Comparison of ENCODE assay signal across 9 mouse cellular contexts in the genomic region with DNA sequence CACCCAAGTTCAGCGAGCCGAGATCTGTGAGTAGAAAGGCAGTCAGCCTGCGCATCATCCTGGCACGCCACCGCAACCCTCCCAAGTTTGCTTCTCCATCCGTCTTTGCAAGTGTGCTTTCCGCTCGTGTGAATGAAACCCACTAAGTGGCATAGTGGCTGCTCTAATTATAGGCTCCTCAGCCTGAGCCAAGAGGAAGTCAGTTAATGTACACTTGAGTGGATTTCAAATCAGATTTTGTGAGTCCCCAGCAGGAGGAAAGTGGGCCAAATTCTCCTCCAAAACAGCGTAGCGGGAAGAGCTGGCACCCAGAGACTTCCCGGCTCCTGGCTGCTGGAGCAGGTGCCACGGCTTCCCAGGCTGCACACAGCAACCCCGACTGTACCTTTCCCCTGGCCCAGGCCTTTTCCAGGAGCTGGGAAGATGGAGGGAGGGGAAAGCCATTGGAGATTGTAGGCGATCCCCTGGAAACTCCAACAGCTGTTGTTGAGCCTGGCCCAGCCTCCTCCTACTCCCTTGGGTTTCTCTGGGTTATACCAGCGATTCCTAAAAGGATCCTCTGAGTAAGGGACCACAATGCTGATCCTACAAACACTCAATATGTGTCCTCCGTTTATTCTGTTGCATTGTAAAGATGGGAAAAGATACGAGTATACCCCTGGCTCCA.
DNase-seq lines count a peak whose midpoint lies in the region; TF ChIP-seq lines count a peak whose summit lies in the region.
"Had no signal": no experiment of that assay in that cellular context is flagged by ENCODE, and none has a peak within 500 bp of the region (broad histone marks: within the 10 kb centered on the region; RNA-seq: fewer than 3 reads in every experiment).

No protein-coding gene starts in this region.

- H3K27ac ChIP-seq in layer of hippocampus, adult 2 months = no peak overlapping the region

- peak; percentile 17 for TF ChIP-seq CTCF in layer of hippocampus, adult 2 months (conservative IDR thresholded peaks at IDR 0.05)

- DNase-seq in cerebellum, adult 18-20 months = peak; percentile 41 to 47
- DNase-seq in cerebellum, postnatal 25 days = peak; percentile 65 to 66
- DNase-seq in layer of hippocampus, adult 2 months (ENCODE audit: low spot score in 2 of 2) = peak; percentile 36 to 44
- peak; percentile 68 for DNase-seq in retina, postnatal 1 day
- no peak for DNase-seq in thymus, postnatal 10 days (ENCODE audit: low spot score in 2 of 2)
- no peak for DNase-seq in heart, adult 8-10 months (ENCODE audit: low spot score)
- DNase-seq in ovary, postnatal 10 days (ENCODE audit: low spot score) = no peak
- DNase-seq: lung, postnatal 14 days; thymus, adult 2 months had no signal

- H3K4me3 ChIP-seq in layer of hippocampus, adult 2 months = no peak overlapping the region

Comparison
In these comparisons a context has a peak if more than half of its experiments do, and no peak if none do; other contexts are left out.
1. DNase-seq: peak in cerebellum, adult 18-20 months (2 of 2), cerebellum, postnatal 25 days (2 of 2), layer of hippocampus, adult 2 months (2 of 2) and retina, postnatal 1 day (single experiment); none in thymus, postnatal 10 days (0 of 2), heart, adult 8-10 months (single experiment) and ovary, postnatal 10 days (single experiment).